Mouse (Mus musculus): ENCODE results near the gene Prss46. TPM values are rescaled to one million over a fixed set of nuclear protein-coding genes. Genes with fewer than 3 reads are reported as not detected.

Gene Prss46
- total RNA-seq, 1 experiment, result 2.8 TPM

- H3K36me3 ChIP-seq (ENCODE audit: control insufficient read depth, insufficient read depth, low read length, poor library complexity, severe bottlenecking), result no peaks in the 10 kb centered on the region
- no peak within 1 kb of the TSS for H3K27ac ChIP-seq (ENCODE audit: insufficient read depth, low read depth, low read length, poor library complexity, severe bottlenecking)
- H3K4me3 ChIP-seq (ENCODE audit: insufficient read depth in 1 of 2, low read depth in 1 of 2, low read length in 2 of 2, poor library complexity in 1 of 2, severe bottlenecking in 1 of 2), result peak within 1 kb of the TSS; percentile 43 to 53
- H3K9ac ChIP-seq (ENCODE audit: insufficient read depth, low read depth, low read length, poor library complexity, severe bottlenecking), result peak within 1 kb of the TSS; percentile 24
- DNase-seq (ENCODE audit: low read depth, low spot score), result no peak
- in situ Hi-C loops (cut with MboI; ENCODE audit: low sequenced_read_pairs in 2 of 2, unreplicated experiment in 2 of 2), result no loop called here
- H3K9me3 ChIP-seq (ENCODE audit: control insufficient read depth, insufficient read depth, low read depth, low read length), result no peaks in the 10 kb centered on the region
- H3K4me1 ChIP-seq (ENCODE audit: control insufficient read depth in 2 of 2, insufficient read depth in 2 of 2, low read length in 2 of 2, poor library complexity in 1 of 2), result peaks cover 2 to 11% of the 10 kb centered on the region in 2 experiments; a peak in 2 of 4 replicates
- no peak for TF ChIP-seq ZC3H11A (IDR thresholded peaks at IDR 0.05; ENCODE audit: borderline replicate concordance, low read depth, low read length)
- TF ChIP-seq CHD2 (IDR thresholded peaks at IDR 0.05; ENCODE audit: low read depth, low read length), result no peak
These were observed 9.9 kb upstream of the Prss46 start, which contains the start of gene Prss45 for GRCm38 (mm10) chr9:110834411-110834810. TSS of gene Prss45 (plus strand) at chr9:110834588.

GRCm38 (mm10) chr9:110834961-110835360 is 9.3 kb upstream of the Prss46 start:
- no peaks in the 10 kb centered on the region for H3K36me3 ChIP-seq (ENCODE audit: control insufficient read depth, insufficient read depth, low read length, poor library complexity, severe bottlenecking)
- H3K4me1 ChIP-seq (ENCODE audit: control insufficient read depth in 2 of 2, insufficient read depth in 2 of 2, low read length in 2 of 2, poor library complexity in 1 of 2), result peaks cover 2 to 11% of the 10 kb centered on the region in 2 experiments; a peak in 2 of 4 replicates
- TF ChIP-seq ZNF384 (IDR thresholded peaks at IDR 0.05; ENCODE audit: low read depth, low read length) (peak; percentile 59; the same call in 1 of the 2 replicates), CHD2 (IDR thresholded peaks at IDR 0.05; ENCODE audit: low read depth, low read length) (no peak)
- peak overlapping the region; percentile 24 for H3K9ac ChIP-seq (ENCODE audit: insufficient read depth, low read depth, low read length, poor library complexity, severe bottlenecking)
- in situ Hi-C loops (cut with MboI; ENCODE audit: low sequenced_read_pairs in 2 of 2, unreplicated experiment in 2 of 2), result no loop called here
- H3K27ac ChIP-seq (ENCODE audit: insufficient read depth, low read depth, low read length, poor library complexity, severe bottlenecking), result no peak overlapping the region
- H3K9me3 ChIP-seq (ENCODE audit: control insufficient read depth, insufficient read depth, low read depth, low read length), result no peaks in the 10 kb centered on the region
- no peak for DNase-seq (ENCODE audit: low read depth, low spot score)
- H3K4me3 ChIP-seq (ENCODE audit: insufficient read depth in 1 of 2, low read depth in 1 of 2, low read length in 2 of 2, poor library complexity in 1 of 2, severe bottlenecking in 1 of 2), result peak overlapping the region; percentile 43 to 53

GRCm38 (mm10) chr9:110836112-110836511 is 8.2 kb upstream of the Prss46 start:
- in situ Hi-C loops (cut with MboI; ENCODE audit: low sequenced_read_pairs in 2 of 2, unreplicated experiment in 2 of 2), result no loop called here
- DNase-seq (ENCODE audit: low read depth, low spot score), result no peak
- Histone ChIP-seq H3K9me3 (ENCODE audit: control insufficient read depth, insufficient read depth, low read depth, low read length) (no peaks in the 10 kb centered on the region), H3K4me3 (ENCODE audit: insufficient read depth in 1 of 2, low read depth in 1 of 2, low read length in 2 of 2, poor library complexity in 1 of 2, severe bottlenecking in 1 of 2) (no peak overlapping the region), H3K36me3 (ENCODE audit: control insufficient read depth, insufficient read depth, low read length, poor library complexity, severe bottlenecking) (no peaks in the 10 kb centered on the region), H3K27ac (ENCODE audit: insufficient read depth, low read depth, low read length, poor library complexity, severe bottlenecking) (no peak overlapping the region), H3K4me1 (ENCODE audit: control insufficient read depth in 2 of 2, insufficient read depth in 2 of 2, low read length in 2 of 2, poor library complexity in 1 of 2) (peaks cover 2 to 11% of the 10 kb centered on the region in 2 experiments; a peak in 2 of 4 replicates), H3K9ac (ENCODE audit: insufficient read depth, low read depth, low read length, poor library complexity, severe bottlenecking) (no peak overlapping the region)
- TF ChIP-seq MAFK (IDR thresholded peaks at IDR 0.05; ENCODE audit: insufficient read depth, low read depth, low read length) (no peak), ZC3H11A (IDR thresholded peaks at IDR 0.05; ENCODE audit: borderline replicate concordance, low read depth, low read length) (no peak), ZNF384 (IDR thresholded peaks at IDR 0.05; ENCODE audit: low read depth, low read length) (no peak), CHD2 (IDR thresholded peaks at IDR 0.05; ENCODE audit: low read depth, low read length) (no peak), HCFC1 (IDR thresholded peaks at IDR 0.05; ENCODE audit: borderline replicate concordance, insufficient read depth, low read length) (no peak)

- Histone ChIP-seq H3K27ac (ENCODE audit: insufficient read depth, low read depth, low read length, poor library complexity, severe bottlenecking) (no peak overlapping the region), H3K4me3 (ENCODE audit: insufficient read depth in 1 of 2, low read depth in 1 of 2, low read length in 2 of 2, poor library complexity in 1 of 2, severe bottlenecking in 1 of 2) (no peak overlapping the region), H3K4me1 (ENCODE audit: control insufficient read depth in 2 of 2, insufficient read depth in 2 of 2, low read length in 2 of 2, poor library complexity in 1 of 2) (no peaks in the 10 kb centered on the region; a peak in 1 of 4 replicates), H3K36me3 (ENCODE audit: control insufficient read depth, insufficient read depth, low read length, poor library complexity, severe bottlenecking) (no peaks in the 10 kb centered on the region), H3K9ac (ENCODE audit: insufficient read depth, low read depth, low read length, poor library complexity, severe bottlenecking) (no peak overlapping the region), H3K9me3 (ENCODE audit: control insufficient read depth, insufficient read depth, low read depth, low read length) (no peaks in the 10 kb centered on the region)
- in situ Hi-C loops (cut with MboI; ENCODE audit: low sequenced_read_pairs in 2 of 2, unreplicated experiment in 2 of 2), result no loop called here
- TF ChIP-seq HCFC1 (IDR thresholded peaks at IDR 0.05; ENCODE audit: borderline replicate concordance, insufficient read depth, low read length), result no peak
- TF ChIP-seq MAFK (IDR thresholded peaks at IDR 0.05; ENCODE audit: insufficient read depth, low read depth, low read length), result no peak
- no peak for TF ChIP-seq ZC3H11A (IDR thresholded peaks at IDR 0.05; ENCODE audit: borderline replicate concordance, low read depth, low read length)
- no peak for DNase-seq (ENCODE audit: low read depth, low spot score)
These were observed 3.4 kb upstream of the Prss46 start for GRCm38 (mm10) chr9:110840905-110841304.

GRCm38 (mm10) chr9:110841438-110841837 is 2.9 kb upstream of the Prss46 start:
- no peak overlapping the region for H3K27ac ChIP-seq (ENCODE audit: insufficient read depth, low read depth, low read length, poor library complexity, severe bottlenecking)
- in situ Hi-C loops (cut with MboI; ENCODE audit: low sequenced_read_pairs in 2 of 2, unreplicated experiment in 2 of 2), result no loop called here
- no peak overlapping the region for H3K4me3 ChIP-seq (ENCODE audit: insufficient read depth in 1 of 2, low read depth in 1 of 2, low read length in 2 of 2, poor library complexity in 1 of 2, severe bottlenecking in 1 of 2)
- H3K4me1 ChIP-seq (ENCODE audit: control insufficient read depth in 2 of 2, insufficient read depth in 2 of 2, low read length in 2 of 2, poor library complexity in 1 of 2), result no peaks in the 10 kb centered on the region; a peak in 1 of 4 replicates
- no peak overlapping the region for H3K9ac ChIP-seq (ENCODE audit: insufficient read depth, low read depth, low read length, poor library complexity, severe bottlenecking)
- H3K36me3 ChIP-seq (ENCODE audit: control insufficient read depth, insufficient read depth, low read length, poor library complexity, severe bottlenecking), result no peaks in the 10 kb centered on the region
- TF ChIP-seq CHD2 (IDR thresholded peaks at IDR 0.05; ENCODE audit: low read depth, low read length) (no peak), HCFC1 (IDR thresholded peaks at IDR 0.05; ENCODE audit: borderline replicate concordance, insufficient read depth, low read length) (no peak), ZC3H11A (IDR thresholded peaks at IDR 0.05; ENCODE audit: borderline replicate concordance, low read depth, low read length) (no peak)
- DNase-seq (ENCODE audit: low read depth, low spot score), result no peak
- H3K9me3 ChIP-seq (ENCODE audit: control insufficient read depth, insufficient read depth, low read depth, low read length), result no peaks in the 10 kb centered on the region
